Mouse (Mus musculus): ENCODE measurements at regions not wholly inside any gene's neighbourhood (a gene's known extent, or its start where the extent isn't known, plus 50 kb on each side); places are given as distances from the start of the nearest gene placed in this dataset.
"Not testable (repeated sequence)": the region's sequence is repeated elsewhere in the genome, so short reads cannot be mapped to it uniquely, and the experiment has no call there.

- peak in 1 of 2 experiments; percentile 35 for DNase-seq (ENCODE audit: low spot score in 2 of 2)
Observed at GRCm38 (mm10) chr8:126833006-126833405, 112.6 kb downstream of the Tomm20 start.

- DNase-seq (ENCODE audit: low spot score in 2 of 2): peak; percentile 92 to 95
Observed at GRCm38 (mm10) chr8:126832163-126832978, 113.3 kb downstream of the Tomm20 start.

- no peak for DNase-seq (ENCODE audit: low spot score in 2 of 2)
Observed at GRCm38 (mm10) chr8:126831312-126832162, 114.1 kb downstream of the Tomm20 start.

GRCm38 (mm10) chr8:126830242-126830530 is 115.5 kb downstream of the Tomm20 start:
- DNase-seq (ENCODE audit: low spot score in 2 of 2): no peak

- no peak for DNase-seq (ENCODE audit: low spot score in 2 of 2)
Observed at GRCm38 (mm10) chr8:126829376-126830241, 116.0 kb downstream of the Tomm20 start.

GRCm38 (mm10) chr8:126827681-126828383 is 117.8 kb downstream of the Tomm20 start:
- DNase-seq (ENCODE audit: low spot score in 2 of 2): peak; percentile 63 to 69

- DNase-seq (ENCODE audit: low spot score in 2 of 2): peak in 1 of 2 experiments; percentile 35
Observed at GRCm38 (mm10) chr8:126826328-126827285, 119.0 kb downstream of the Tomm20 start.

GRCm38 (mm10) chr8:126825877-126826276 is 119.8 kb downstream of the Tomm20 start:
- DNase-seq (ENCODE audit: low spot score in 2 of 2): no peak

GRCm38 (mm10) chr8:126824575-126825208 is 121.0 kb downstream of the Tomm20 start:
- no peak for DNase-seq (ENCODE audit: low spot score in 2 of 2)

GRCm38 (mm10) chr8:126822269-126822668 is 123.4 kb downstream of the Tomm20 start:
- DNase-seq (ENCODE audit: low spot score in 2 of 2): no peak

GRCm38 (mm10) chr8:126821279-126821678 is 124.4 kb downstream of the Tomm20 start:
- no peak for DNase-seq (ENCODE audit: low spot score in 2 of 2)

GRCm38 (mm10) chr8:126820502-126820901 is 125.1 kb downstream of the Tomm20 start:
- no peak for DNase-seq (ENCODE audit: low spot score in 2 of 2)

GRCm38 (mm10) chr8:126819261-126819660 is 126.4 kb downstream of the Tomm20 start:
- DNase-seq (ENCODE audit: low spot score in 2 of 2): peak in 1 of 2 experiments; percentile 33

GRCm38 (mm10) chr8:126816155-126816554 is 129.5 kb downstream of the Tomm20 start:
- no peak for DNase-seq (ENCODE audit: low spot score in 2 of 2)

GRCm38 (mm10) chr8:126814427-126814826 is 131.2 kb downstream of the Tomm20 start:
- no peak for DNase-seq (ENCODE audit: low spot score in 2 of 2)

GRCm38 (mm10) chr8:126813621-126814020 is 132.0 kb downstream of the Tomm20 start:
- DNase-seq (ENCODE audit: low spot score in 2 of 2): no peak

GRCm38 (mm10) chr8:126812777-126813176 is 132.9 kb downstream of the Tomm20 start:
- no peak for DNase-seq (ENCODE audit: low spot score in 2 of 2)

- DNase-seq (ENCODE audit: low spot score in 2 of 2): not testable (repeated sequence)
Observed at GRCm38 (mm10) chr8:126811358-126811757, 134.3 kb downstream of the Tomm20 start.

GRCm38 (mm10) chr8:126810516-126810915 is 135.1 kb downstream of the Tomm20 start:
- no peak for DNase-seq (ENCODE audit: low spot score in 2 of 2)

Measured in spleen, postnatal 36 days (tissue).